Mouse (Mus musculus) c-Kit-positive CD71-positive TER-119-positive erythroid progenitor cells, embryonic 14.5 days (primary cell): ENCODE results near the gene Optn.

ENCODE experiments used
- DNase-seq: peaks from one replicate; pipeline ENCODE4 v3.0.0-alpha.2; 2013; ENCODE audit warnings: low spot score

Optn gene

GRCm38 (mm10) chr2:4986798-4987197 lies 77.1 kb downstream of the Optn start:
- no peak for DNase-seq

GRCm38 (mm10) chr2:4985000-4985399 lies 78.9 kb downstream of the Optn start:
- DNase-seq, result no peak

- DNase-seq, result no peak
These were observed 79.9 kb downstream of the Optn start for GRCm38 (mm10) chr2:4983987-4984386.

- no peak for DNase-seq
These were observed 85.8 kb downstream of the Optn start for GRCm38 (mm10) chr2:4978091-4978490.

- no peak for DNase-seq
These were observed 88.0 kb downstream of the Optn start, which contains the start of gene Ucma for GRCm38 (mm10) chr2:4975807-4976206. Gene Ucma (plus strand): TSS chr2:4976122.
